Mouse (Mus musculus) T-helper 1 cell (primary cell): Measurements from ENCODE around the gene Rps4x.

ENCODE experiments used
- in situ Hi-C: fragments of 300-600 bp; cut with MboI, MseI; formaldehyde crosslinking; loops from one replicate; pipeline ENCODE4 v1.15.1; 2025; ENCODE audit warnings: high pct_unique_total_duplicates

Gene Rps4x

DNA sequence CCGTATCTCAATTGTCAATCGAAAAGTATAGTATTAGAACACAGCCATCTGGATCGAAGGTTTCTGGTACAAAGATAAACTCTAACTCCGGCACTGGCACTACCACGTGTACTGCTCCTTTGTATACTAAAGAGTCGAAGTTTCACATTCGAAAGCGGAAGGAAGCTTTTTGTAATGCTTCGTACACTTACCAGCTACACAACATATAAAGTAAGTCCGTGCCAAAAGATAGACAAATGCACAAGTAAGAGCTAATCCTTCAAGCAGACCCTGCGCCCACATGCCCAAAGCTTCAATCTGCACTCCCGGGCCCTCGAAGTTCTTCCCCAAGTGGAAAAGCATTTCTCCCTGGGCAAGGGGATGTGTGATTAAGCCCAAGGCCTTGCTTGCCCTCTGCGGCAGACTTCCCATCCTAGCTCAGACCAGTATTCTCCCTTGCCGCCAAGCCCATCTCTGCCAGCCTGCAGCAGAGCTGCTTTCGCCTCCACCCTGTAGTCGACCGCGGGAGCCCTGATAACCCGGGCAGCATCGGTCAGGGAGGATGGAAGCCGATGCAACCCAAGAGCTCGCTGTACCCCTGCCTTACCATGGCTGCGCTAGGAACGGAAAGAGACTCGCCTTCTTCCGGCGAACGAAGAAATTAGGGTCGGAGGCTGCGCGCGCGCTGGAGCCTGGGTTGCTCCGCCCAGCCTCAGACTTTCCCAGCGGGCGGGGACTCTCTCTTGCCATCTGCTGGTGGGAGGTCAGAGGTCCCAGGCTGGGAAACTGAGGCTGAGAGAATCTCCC lies at the start of gene Rps4x:
TSS of gene Rps4x (minus strand) at position 683 of the 786 bp plus-strand sequence.
- in situ Hi-C loops = no loop called here

DNA sequence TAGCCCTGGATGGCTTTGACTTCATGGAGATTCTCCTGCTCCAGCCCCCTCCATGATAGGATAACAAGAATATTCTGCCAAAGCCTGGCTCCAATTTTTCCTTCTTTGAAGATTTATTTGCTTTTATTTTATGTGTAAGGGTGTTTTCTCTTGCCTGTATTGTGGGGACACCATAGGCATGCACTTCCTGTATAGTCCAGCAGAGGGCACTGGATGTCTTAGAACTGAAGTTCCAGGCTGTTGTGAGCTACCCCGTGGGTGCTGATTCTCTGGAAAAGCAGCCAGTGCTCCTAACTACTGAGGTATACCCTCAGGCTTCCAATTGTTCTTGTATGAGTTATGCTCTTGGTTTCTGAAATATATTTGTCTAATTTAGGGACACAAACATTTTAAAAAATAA lies 29.9 kb upstream of the Rps4x start:
- in situ Hi-C loops = loop anchor here (5.0 kb wide), 1 partner anchor 258 kb away; no protein-coding TSS in a partner anchor

DNA sequence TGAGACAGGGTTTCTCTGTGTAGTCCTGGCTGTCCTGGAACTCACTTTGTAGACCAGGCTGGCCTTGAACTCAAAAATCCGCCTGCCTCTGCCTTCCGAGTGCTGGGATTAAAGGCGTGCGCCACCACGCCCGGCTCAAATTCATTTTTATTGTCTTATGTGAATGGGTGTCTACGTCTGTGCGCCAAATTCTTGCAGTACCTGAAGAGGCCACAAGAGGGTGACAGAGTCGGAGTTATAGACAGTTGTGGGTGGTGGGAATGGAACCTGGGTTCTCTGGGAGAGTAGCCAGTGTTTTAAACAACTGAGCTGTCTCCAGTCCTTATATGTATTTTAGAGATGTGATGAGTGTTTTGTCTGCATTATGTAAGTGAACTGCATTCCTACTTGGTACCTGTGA lies 26.2 kb upstream of the Rps4x start:
- in situ Hi-C loops = loop anchor here (5.0 kb wide), 1 partner anchor 262 kb away; no protein-coding TSS in a partner anchor

- in situ Hi-C loops = no loop called here
These were observed 1.6 kb upstream of the Rps4x start for GRCm38 (mm10) chrX:102190840-102191239.

DNA sequence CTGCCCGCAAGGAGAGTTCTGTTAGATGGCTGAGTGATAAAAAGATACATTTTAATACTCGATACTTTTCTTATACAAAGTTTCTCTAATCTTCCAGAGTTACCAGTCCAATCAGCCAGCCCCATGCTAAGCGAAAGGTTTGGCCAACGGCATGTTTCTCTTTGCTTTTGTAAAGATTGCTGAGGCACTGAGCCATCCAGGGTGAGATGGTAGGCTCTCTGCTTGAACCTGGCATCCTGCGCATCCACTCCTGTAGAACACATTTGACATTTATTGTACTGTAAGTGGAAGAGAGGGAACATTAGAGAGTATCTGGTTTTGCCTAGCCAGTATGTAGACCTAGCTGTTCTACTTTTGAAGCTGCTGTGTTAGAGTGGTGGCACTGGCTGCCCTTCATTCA lies 387 bp upstream of the Rps4x start:
- in situ Hi-C loops = no loop called here

- in situ Hi-C loops = no loop called here
These were observed 2.0 kb downstream of the Rps4x start for GRCm38 (mm10) chrX:102187023-102187699.

DNA sequence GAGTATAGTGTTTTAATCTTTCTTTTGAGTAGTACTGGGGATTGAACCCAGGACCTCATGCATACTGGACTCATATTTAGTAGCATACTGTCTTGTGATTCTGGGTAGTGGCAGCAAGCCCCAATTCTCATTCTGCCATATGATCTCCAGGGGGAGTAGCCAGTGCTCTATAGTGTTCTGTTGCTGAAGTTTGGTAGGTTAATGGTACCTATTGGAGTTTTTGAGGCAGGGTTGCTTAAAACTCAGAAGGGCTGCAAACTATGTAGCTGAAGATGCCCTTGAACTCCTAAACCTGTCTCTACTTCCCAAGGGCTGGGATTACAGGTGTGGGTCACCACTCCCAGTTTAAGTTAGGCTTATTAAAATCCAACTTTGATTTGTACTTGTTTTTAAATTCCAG lies 6.6 kb downstream of the Rps4x start:
- in situ Hi-C loops = no loop called here

DNA sequence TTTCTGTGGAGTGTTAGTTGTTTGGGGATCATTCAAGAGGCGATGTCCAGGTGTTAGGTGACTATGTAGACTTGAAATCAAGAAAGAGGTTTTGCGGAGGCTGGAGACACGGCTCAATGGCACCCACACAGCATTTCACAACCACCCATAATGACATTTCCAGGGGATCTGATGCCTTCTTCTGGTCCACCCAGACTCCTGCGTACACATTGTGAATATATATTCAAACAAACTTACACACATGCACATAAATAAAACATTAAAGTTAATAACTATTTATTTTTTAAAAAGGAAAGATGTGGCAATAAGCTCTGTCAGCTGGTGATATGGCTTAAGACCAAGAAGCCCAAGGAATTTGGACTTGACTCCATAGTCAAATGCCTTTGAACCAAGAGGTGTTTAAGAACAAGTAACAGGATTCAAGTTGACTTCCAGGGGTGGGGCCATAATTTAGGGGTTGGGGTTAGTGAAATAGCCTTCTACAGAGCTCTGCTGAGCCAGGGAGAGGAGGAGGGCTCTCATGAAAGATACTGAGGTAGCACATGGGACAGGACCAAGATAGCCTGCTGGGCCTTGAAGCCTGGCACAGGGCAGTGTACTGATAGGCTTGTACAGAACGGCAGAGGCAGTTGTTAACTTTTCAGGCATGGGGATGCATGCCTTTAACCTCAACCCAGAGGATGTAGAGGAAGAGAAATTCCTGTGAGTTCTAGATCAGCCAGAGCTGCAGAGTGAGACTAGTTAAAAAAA lies 13.5 kb downstream of the Rps4x start:
- in situ Hi-C loops = no loop called here

DNA sequence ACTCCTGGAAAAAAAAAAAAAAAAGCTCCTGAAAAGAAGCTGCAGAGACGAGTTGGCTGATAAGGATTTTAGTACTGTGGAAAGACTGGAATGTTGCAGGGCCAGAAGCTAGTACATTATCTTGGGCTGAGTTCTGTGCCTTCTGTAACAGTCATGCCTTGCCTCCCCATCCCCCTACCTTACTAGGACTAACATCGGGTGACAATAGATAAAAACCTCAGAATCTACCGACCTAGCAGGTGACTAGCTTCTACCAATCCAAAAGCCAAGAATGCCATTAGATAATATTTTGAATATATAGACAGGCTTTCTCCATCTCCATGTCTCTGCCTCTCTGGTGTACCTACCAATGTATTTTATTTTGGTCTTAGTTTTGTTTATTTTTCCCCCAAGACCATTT lies 18.3 kb downstream of the Rps4x start:
- in situ Hi-C loops = no loop called here

DNA sequence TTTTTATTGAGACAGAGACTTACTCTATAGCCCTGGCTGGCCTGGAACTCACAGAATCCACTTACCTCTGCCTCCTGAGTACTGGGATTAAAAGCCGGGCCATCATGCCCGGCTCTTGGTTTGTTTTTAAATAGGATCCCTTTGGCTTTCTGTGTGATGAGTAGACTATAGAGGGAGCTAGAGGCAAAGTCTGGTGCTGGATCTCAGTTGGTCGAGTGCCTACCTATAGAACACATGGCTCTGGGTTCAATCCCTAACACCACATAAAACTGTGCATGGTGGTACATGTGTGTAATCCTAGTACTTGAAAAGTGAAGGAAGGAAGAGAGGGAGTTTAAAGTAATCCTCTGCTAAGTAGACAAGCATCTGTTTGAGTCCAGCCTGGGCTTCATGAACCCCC lies 19.1 kb downstream of the Rps4x start:
- in situ Hi-C loops = no loop called here

GRCm38 (mm10) chrX:102169724-102170123 lies 19.5 kb downstream of the Rps4x start:
- in situ Hi-C loops = no loop called here

DNA sequence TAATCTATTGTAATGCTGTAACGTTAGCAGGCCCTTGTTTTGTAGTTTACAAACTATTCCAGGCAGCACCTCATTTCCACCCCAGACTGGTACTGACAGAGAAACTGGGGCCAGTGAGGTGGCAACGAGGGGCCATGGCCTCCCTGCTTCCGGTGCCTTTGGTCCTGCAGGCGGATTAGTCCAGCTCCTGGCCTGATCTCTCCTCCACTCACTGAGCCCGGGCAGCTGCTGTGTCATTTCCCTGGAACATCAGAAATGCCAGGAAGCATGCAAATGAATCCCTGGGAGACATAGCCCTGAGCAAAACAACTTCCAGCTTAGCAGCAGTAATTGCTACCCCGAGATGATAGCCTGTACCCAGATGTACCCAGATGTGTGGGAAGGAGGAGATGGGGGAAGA lies 22.2 kb downstream of the Rps4x start:
- in situ Hi-C loops = no loop called here

DNA sequence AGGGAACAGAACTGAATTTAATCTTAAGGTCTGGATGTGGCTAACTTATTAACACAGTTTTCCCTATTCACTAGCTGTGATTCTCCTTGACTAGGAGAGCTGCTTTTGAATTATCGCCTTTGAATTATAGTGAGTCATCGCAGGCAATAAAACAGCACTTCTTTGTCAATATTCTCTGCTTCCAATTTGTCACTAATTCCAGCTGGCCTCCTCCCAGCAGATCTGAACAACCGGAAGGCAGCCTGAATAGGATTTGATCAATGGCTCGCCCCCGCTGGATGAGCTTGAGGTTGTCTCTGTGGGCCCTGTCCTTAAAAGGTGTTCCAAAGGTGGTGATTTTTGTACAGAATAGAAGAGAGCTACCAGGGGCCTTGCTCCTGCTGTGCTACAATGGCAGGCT lies 22.7 kb downstream of the Rps4x start:
- in situ Hi-C loops = no loop called here

DNA sequence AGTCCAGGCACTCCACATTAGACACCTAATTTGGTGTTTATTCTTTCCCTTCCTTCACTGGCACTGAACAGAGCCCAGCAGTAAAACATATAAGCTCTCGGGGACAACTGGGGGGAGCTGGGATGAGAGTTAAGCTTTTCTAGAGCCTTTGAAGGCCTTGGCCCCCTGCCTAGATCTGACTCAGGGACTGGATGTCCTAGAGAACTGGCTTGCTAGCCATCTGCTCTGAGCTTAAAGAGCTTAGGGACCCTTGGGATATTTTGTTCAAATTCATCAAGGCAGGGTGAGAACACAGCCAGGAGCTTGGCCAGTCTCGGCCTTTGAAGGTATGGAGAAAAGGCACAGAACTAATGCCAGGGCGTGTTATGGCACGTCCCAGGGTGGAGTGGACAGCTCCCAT lies 25.7 kb downstream of the Rps4x start:
- in situ Hi-C loops = no loop called here

DNA sequence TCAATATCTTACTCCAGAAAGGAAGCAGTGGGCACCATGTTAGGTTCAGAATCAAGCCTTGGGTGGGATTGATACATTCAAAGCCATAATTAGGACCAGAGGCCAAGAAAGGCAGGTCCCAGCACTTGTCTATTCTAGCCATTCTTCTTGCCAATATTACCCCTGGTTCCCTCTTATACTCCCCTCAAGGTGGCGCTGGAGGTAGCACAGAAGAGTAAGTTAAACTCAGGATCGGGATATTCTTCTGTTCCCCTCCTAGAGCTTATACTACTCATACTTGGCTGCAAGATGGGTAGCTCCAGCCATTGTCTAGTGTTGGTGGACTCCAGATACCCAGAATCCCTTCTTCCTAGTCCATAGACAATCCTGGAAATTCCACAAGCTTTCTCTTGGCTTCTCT lies 26.1 kb downstream of the Rps4x start:
- in situ Hi-C loops = no loop called here

DNA sequence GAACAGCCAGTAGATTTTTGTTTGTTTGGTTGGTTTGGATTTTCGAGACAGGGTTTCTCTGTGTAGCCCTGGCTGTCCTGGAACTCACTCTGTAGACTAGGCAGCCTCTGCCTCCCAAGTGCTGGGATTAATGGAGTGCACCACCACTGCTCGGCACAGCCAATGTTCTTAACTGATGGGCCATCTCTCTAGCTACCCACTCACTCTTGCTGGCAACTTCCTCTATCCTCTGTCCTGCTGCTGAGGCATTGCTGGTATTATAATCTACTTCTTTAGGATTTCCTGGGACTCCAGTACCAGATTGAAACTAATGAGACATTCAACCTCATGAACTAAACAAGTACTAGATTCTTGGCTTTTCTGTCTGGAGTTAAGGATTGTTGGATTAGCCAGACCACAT lies 28.7 kb downstream of the Rps4x start:
- in situ Hi-C loops = no loop called here

DNA sequence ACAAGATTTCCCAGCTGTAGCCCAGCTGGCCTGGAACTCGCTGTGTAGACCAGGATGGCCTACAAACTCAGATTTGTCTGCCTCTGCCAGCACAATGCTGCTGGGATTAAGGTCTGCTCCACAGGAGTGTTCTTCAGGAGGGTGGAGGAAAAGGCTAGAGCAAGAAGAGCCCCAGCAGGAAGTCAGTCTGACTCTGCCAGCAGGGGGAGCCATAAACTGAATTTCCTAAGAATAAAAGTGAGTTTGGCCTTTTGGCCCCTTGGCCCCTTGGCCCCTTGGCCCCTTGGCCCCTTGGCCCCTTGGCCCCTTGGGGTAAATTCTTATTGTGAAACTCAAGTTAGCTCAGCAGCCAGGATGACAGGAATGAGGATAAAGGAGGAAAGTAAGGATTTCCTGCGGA lies 29.4 kb downstream of the Rps4x start:
- in situ Hi-C loops = no loop called here

GRCm38 (mm10) chrX:102157423-102157791 lies 31.8 kb downstream of the Rps4x start:
- in situ Hi-C loops = no loop called here

- in situ Hi-C loops = no loop called here
These were observed 32.4 kb downstream of the Rps4x start, which contains the start of gene Ercc6l for GRCm38 (mm10) chrX:102156618-102157422. Gene Ercc6l (minus strand): TSS chrX:102157091.

GRCm38 (mm10) chrX:102141157-102141556 lies 48.0 kb downstream of the Rps4x start:
- in situ Hi-C loops = no loop called here
